Mouse (Mus musculus) stomach, postnatal 0 days (tissue): ENCODE measurements around the gene Rgl3.

Experiments used
- CTCF ChIP-seq: IDR thresholded peaks from 2 replicates; pipeline ENCODE4 v1.5.1; 2016; ENCODE audit warnings: antibody characterized with exemption, low read depth, mild to moderate bottlenecking, moderate library complexity
- EP300 ChIP-seq: optimal IDR thresholded peaks from 2 replicates; pipeline ENCODE3; 2016; ENCODE audit warnings: antibody characterized with exemption

- no peak for TF ChIP-seq EP300
- no peak for TF ChIP-seq CTCF
Observed at GRCm38 (mm10) chr9:21989230-21990110, at the start of gene Rgl3.
